Mouse (Mus musculus): Measurements from ENCODE around the gene Plcl2.

- TF ChIP-seq CTCF (IDR thresholded peaks at IDR 0.05; ENCODE audit: insufficient read depth, low read depth, low read length) (no peak), POLR2A (IDR thresholded peaks at IDR 0.05; ENCODE audit: insufficient read depth, low read depth, low read length) (no peak)
Observed at GRCm38 (mm10) chr17:50467438-50467837, 41.8 kb upstream of the Plcl2 start.
